Mouse (Mus musculus) kidney, embryonic 15.5 days (tissue): ENCODE data around the gene Fam19a5. TPM values are rescaled to one million over a fixed set of nuclear protein-coding genes. Genes with fewer than 3 reads are reported as not detected.

Source experiments
- microRNA-seq: library from miRNA; unstranded; fragments of <30 nt; microRNA quantifications from one replicate; pipeline ENCODE4, GENCODE M21; 2016
- polyA plus RNA-seq: library from polyadenylated mRNA; unstranded; fragments of >200 nt; fragmentation: Nextera tagmentation; extraction: Ambion mirVana; gene quantifications from 2 replicates; pipeline ENCODE4 v1.2.1, GENCODE M21; 2015

Fam19a5 gene
- polyA plus RNA-seq, 1 experiment from 2014 or later, result 4.7 TPM

Small RNA genes within 50 kb of the gene (microRNA-seq; reads per million reads assigned to microRNA genes)
- not detected for gene Mir6393
